Mouse (Mus musculus): ENCODE measurements around the gene Ddr1. TPM values are rescaled to one million over a fixed set of nuclear protein-coding genes. Genes with fewer than 3 reads are reported as not detected.
A peak's percentile ranks its signal among the peaks of the same experiment; 100 is the strongest.
"Not testable (repeated sequence)": the region's sequence is repeated elsewhere in the genome, so short reads cannot be mapped to it uniquely, and the experiment has no call there.

Gene Ddr1
- polyA plus RNA-seq, 1 experiment from 2014 or later, result 60.6 TPM

DNA sequence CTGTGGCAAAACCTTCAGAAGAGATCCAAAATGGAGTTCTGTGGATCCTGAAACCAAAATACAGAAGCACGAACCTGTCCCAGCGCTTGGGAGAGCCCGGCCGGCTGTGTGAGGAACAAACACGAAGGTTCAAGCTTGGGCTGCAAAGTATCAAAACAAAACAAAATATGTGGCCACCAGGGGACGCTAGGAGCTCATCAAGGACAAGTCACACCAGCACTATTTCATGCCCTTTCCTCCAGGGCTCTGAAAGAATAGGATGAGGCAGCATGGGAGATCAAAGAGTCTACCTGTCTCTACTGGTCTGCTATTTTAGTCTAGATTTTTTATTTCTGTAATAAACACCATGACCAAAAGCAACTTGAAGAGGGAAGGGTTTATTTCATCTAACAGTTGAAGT, 35.3 kb upstream of the Ddr1 start:
- Histone ChIP-seq H3K36me3 (ENCODE audit: control insufficient read depth, insufficient read depth, low read length) (no peaks in the 10 kb centered on the region), H3K9ac (ENCODE audit: low read depth, low read length) (0 out of 2 replicates have a peak overlapping the region, but pooled peaks have one; percentile 56), H3K27me3 (ENCODE audit: control insufficient read depth, insufficient read depth, low read length) (no peaks in the 10 kb centered on the region), H3K9me3 (replicated peaks; ENCODE audit: control insufficient read depth, low read length) (no peaks in the 10 kb centered on the region), H3K4me2 (peak overlapping the region; percentile 34), H3K4me1 (ENCODE audit: control insufficient read depth, insufficient read depth, low read length) (peaks cover 6% of the 10 kb centered on the region), H3K27ac (ENCODE audit: low read depth, low read length) (no peak overlapping the region), H3K4me3 (ENCODE audit: low read depth, low read length) (no peak overlapping the region)
- 10% methylated on average over 6 of the region's 6 CpGs for WGBS (ENCODE audit: insufficient replicate concordance)
- 0 out of 2 replicates have a peak, but pooled peaks have one; percentile 36 for ATAC-seq (replicated peaks; ENCODE audit: insufficient number of reproducible peaks, low FRiP score, low TSS enrichment)

DNA sequence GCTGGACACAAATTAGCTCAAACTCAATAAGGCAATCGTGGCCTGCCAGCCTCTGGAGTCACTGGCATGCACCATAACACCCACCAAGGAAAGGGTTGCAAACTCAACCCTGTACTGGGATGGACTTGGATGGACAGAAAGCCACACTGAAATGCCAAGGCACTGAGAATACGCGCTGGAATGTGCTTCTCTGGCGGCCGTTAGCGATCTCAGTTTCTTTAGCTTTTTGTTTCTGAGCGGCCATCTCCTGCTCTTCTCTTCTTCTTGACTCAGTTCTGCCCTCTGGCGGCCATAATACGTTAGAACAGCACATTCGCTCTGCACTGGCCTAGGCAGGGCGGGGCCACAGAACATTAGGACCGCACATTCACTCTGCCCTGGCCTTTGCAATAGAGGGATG, 33.3 kb upstream of the Ddr1 start:
- H3K9ac ChIP-seq (ENCODE audit: low read depth, low read length), result 0 out of 2 replicates have a peak overlapping the region, but pooled peaks have one; percentile 4
- no peak overlapping the region for H3K27ac ChIP-seq (ENCODE audit: low read depth, low read length)
- peak overlapping the region; percentile 36; the same call in 1 of the 2 replicates for H3K4me2 ChIP-seq
- no peaks in the 10 kb centered on the region for H3K27me3 ChIP-seq (ENCODE audit: control insufficient read depth, insufficient read depth, low read length)
- ATAC-seq (replicated peaks; ENCODE audit: insufficient number of reproducible peaks, low FRiP score, low TSS enrichment), result 0 out of 2 replicates have a peak, but pooled peaks have one; percentile 18
- peaks cover 6% of the 10 kb centered on the region for H3K4me1 ChIP-seq (ENCODE audit: control insufficient read depth, insufficient read depth, low read length)
- no peaks in the 10 kb centered on the region for H3K9me3 ChIP-seq (replicated peaks; ENCODE audit: control insufficient read depth, low read length)
- H3K4me3 ChIP-seq (ENCODE audit: low read depth, low read length), result no peak overlapping the region
- H3K36me3 ChIP-seq (ENCODE audit: control insufficient read depth, insufficient read depth, low read length), result no peaks in the 10 kb centered on the region
- 13% methylated on average over 12 of the region's 12 CpGs for WGBS (ENCODE audit: insufficient replicate concordance)

DNA sequence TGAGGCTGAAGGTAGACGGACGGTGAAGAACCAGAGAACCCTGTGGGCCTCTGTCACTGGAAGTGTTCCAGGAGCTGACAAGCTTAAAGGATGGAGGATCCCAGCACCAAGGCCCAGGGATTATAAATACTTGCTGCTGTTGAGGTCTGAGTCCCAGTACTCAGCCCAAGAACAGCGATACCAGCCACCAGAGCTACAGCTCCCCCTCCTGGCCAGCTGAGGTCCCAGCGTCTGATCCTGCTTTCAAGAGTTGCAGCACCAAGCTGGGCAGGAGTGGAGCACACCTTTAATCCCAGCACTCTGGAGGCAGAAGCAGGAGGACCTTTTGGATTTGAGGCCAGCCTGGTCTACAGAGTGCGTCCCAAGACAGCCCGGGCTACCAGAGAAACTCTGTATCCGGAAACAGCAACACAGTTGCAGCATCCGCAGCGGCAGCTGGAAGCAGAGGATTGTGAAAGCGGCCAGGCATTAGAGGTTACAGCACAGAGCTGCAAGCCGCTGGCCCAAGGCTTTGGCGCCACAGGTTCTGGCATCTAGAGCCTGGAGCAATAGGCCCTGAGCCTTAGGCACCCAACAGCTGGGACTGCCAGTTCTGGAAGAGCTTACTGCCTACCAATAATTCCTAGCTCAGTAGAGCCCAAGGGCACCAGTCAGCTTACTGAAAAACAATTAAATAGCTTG, 32.0 kb upstream of the Ddr1 start:
- Histone ChIP-seq H3K4me1 (ENCODE audit: control insufficient read depth, insufficient read depth, low read length) (peaks cover 4% of the 10 kb centered on the region; the same call in 1 of the 2 replicates), H3K9me3 (replicated peaks; ENCODE audit: control insufficient read depth, low read length) (no peaks in the 10 kb centered on the region), H3K27me3 (ENCODE audit: control insufficient read depth, insufficient read depth, low read length) (no peaks in the 10 kb centered on the region), H3K9ac (ENCODE audit: low read depth, low read length) (peak overlapping the region; percentile 49; the same call in 1 of the 2 replicates), H3K4me2 (no peak overlapping the region; the same call in 1 of the 2 replicates), H3K4me3 (ENCODE audit: low read depth, low read length) (no peak overlapping the region), H3K36me3 (ENCODE audit: control insufficient read depth, insufficient read depth, low read length) (no peaks in the 10 kb centered on the region), H3K27ac (ENCODE audit: low read depth, low read length) (no peak overlapping the region)
- 31% methylated on average over 12 of the region's 12 CpGs for WGBS (ENCODE audit: insufficient replicate concordance)
- no peak for ATAC-seq (replicated peaks; ENCODE audit: insufficient number of reproducible peaks, low FRiP score, low TSS enrichment)

DNA sequence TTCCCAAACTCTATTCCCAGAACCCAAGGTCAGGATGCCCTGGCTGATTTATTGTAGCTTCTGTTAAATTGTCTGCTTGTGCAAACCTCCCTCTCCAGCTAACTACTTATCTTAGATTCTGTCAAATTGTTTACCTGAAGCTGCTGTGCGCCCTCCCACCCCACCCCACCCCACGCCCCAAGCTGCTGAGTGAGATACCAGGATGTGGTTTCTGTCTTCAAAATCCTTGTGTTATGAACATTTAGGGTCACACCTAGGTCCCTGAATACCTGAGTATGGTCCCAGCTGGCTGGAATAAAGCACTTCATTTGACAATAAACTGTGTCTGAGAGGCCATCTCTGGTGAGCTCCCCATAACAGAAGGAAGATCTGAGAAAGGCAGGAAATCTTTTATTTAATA, 30.1 kb upstream of the Ddr1 start:
- 62% methylated on average over 2 of the region's 2 CpGs for WGBS (ENCODE audit: insufficient replicate concordance)
- ATAC-seq (replicated peaks; ENCODE audit: insufficient number of reproducible peaks, low FRiP score, low TSS enrichment), result no peak
- no peaks in the 10 kb centered on the region for H3K27me3 ChIP-seq (ENCODE audit: control insufficient read depth, insufficient read depth, low read length)
- peaks cover 7% of the 10 kb centered on the region; the same call in 1 of the 2 replicates for H3K4me1 ChIP-seq (ENCODE audit: control insufficient read depth, insufficient read depth, low read length)
- no peak overlapping the region for H3K27ac ChIP-seq (ENCODE audit: low read depth, low read length)
- no peak overlapping the region for H3K4me3 ChIP-seq (ENCODE audit: low read depth, low read length)
- no peak overlapping the region for H3K9ac ChIP-seq (ENCODE audit: low read depth, low read length)
- H3K4me2 ChIP-seq, result no peak overlapping the region
- H3K36me3 ChIP-seq (ENCODE audit: control insufficient read depth, insufficient read depth, low read length), result no peaks in the 10 kb centered on the region
- no peaks in the 10 kb centered on the region for H3K9me3 ChIP-seq (replicated peaks; ENCODE audit: control insufficient read depth, low read length)

DNA sequence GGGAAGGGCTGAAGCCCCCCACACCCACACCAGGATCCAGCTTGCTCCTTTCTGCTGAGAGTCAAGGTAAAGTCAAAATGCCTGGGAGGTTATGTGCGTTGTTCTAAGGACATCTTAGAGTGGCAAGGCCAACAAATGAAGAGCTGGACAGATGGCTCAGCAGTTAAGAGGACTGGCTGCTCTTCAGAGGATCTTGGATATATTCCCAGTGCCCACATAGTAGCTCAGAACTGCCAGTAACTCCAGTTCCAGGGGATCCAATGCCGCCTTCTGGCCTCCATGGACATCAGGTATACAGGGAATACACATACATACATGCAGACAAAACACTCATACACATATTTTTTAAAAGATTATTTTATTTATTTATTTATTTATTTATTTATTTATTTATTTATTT, 29.0 kb upstream of the Ddr1 start:
- Histone ChIP-seq H3K36me3 (ENCODE audit: control insufficient read depth, insufficient read depth, low read length) (no peaks in the 10 kb centered on the region), H3K27me3 (ENCODE audit: control insufficient read depth, insufficient read depth, low read length) (peaks cover 4% of the 10 kb centered on the region; the same call in 1 of the 2 replicates), H3K4me2 (no peak overlapping the region), H3K4me3 (ENCODE audit: low read depth, low read length) (no peak overlapping the region), H3K9me3 (replicated peaks; ENCODE audit: control insufficient read depth, low read length) (no peaks in the 10 kb centered on the region), H3K4me1 (ENCODE audit: control insufficient read depth, insufficient read depth, low read length) (peaks cover 7% of the 10 kb centered on the region; the same call in 1 of the 2 replicates), H3K27ac (ENCODE audit: low read depth, low read length) (no peak overlapping the region), H3K9ac (ENCODE audit: low read depth, low read length) (no peak overlapping the region)
- WGBS (ENCODE audit: insufficient replicate concordance), result 98% methylated on average over 2 of the region's 2 CpGs
- no peak for ATAC-seq (replicated peaks; ENCODE audit: insufficient number of reproducible peaks, low FRiP score, low TSS enrichment)

DNA sequence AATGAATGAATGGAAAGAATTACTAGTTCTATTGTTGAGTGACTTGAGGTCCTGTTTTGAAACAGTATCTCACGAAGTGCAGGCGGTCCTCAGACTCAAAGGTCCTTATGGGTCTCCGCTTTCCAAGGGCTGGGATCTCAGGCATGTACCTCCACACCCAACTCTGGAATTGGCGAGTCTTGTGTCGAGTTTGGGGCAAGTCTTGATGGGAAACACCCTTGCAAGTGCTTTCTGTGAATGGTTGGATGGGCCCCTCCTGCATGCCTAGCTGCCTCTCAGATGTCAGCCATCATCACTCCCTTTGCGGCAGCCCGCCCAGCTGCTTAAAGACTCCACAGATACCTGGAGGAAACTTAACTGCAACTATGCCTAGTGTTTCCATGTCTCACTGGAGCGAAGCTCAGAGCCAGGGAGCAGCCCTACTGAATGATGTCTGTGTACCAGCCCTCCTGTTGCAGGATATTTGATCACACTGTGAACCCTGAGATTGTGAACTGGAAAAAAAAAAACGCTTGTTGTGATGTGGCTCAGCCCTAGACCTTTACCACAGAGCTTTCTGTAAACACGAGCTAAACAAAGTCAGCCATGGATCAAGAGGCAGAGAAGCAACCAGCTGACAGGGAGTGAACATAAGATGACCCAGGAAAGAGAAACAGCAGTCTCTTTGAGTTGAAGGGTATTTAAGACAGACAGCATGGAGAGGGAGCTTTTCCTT, 27.2 kb upstream of the Ddr1 start:
- H3K4me1 ChIP-seq (ENCODE audit: control insufficient read depth, insufficient read depth, low read length), result peaks cover 7% of the 10 kb centered on the region; the same call in 1 of the 2 replicates
- no peaks in the 10 kb centered on the region for H3K36me3 ChIP-seq (ENCODE audit: control insufficient read depth, insufficient read depth, low read length)
- no peak overlapping the region for H3K9ac ChIP-seq (ENCODE audit: low read depth, low read length)
- H3K4me2 ChIP-seq, result no peak overlapping the region
- no peaks in the 10 kb centered on the region for H3K9me3 ChIP-seq (replicated peaks; ENCODE audit: control insufficient read depth, low read length)
- peaks cover 10% of the 10 kb centered on the region for H3K27me3 ChIP-seq (ENCODE audit: control insufficient read depth, insufficient read depth, low read length)
- 54% methylated on average over 10 of the region's 10 CpGs for WGBS (ENCODE audit: insufficient replicate concordance)
- no peak overlapping the region for H3K27ac ChIP-seq (ENCODE audit: low read depth, low read length)
- no peak overlapping the region for H3K4me3 ChIP-seq (ENCODE audit: low read depth, low read length)
- no peak for ATAC-seq (replicated peaks; ENCODE audit: insufficient number of reproducible peaks, low FRiP score, low TSS enrichment)

DNA sequence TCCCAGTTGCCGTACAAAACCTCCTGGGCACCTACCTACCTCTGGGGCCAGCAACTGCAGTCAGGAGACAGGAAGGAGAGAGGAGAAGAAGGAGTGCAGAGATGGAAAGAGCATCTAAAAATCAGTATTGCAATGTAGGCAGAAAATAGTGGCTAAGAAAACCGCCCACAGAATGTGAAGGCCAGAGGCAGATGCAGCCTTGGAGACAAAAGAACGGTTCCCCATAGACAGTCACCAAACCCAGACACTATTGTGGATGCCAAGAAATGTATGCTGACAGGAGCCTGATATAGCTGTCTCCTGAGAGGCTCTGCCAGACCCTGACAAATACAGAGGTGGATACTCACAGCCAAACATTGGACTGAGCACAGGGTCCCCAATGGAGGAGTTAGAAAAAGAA, 25.7 kb upstream of the Ddr1 start:
- not testable (repeated sequence) for H3K9me3 ChIP-seq (replicated peaks; ENCODE audit: control insufficient read depth, low read length); H3K27ac ChIP-seq (ENCODE audit: low read depth, low read length); H3K4me2 ChIP-seq; ATAC-seq (replicated peaks; ENCODE audit: insufficient number of reproducible peaks, low FRiP score, low TSS enrichment); H3K9ac ChIP-seq (ENCODE audit: low read depth, low read length); H3K36me3 ChIP-seq (ENCODE audit: control insufficient read depth, insufficient read depth, low read length); H3K4me3 ChIP-seq (ENCODE audit: low read depth, low read length)
- peaks cover 13% of the 10 kb centered on the region for H3K27me3 ChIP-seq (ENCODE audit: control insufficient read depth, insufficient read depth, low read length)
- H3K4me1 ChIP-seq (ENCODE audit: control insufficient read depth, insufficient read depth, low read length), result peaks cover 14% of the 10 kb centered on the region
- 53% methylated on average over 3 of the region's 3 CpGs for WGBS (ENCODE audit: insufficient replicate concordance)

DNA sequence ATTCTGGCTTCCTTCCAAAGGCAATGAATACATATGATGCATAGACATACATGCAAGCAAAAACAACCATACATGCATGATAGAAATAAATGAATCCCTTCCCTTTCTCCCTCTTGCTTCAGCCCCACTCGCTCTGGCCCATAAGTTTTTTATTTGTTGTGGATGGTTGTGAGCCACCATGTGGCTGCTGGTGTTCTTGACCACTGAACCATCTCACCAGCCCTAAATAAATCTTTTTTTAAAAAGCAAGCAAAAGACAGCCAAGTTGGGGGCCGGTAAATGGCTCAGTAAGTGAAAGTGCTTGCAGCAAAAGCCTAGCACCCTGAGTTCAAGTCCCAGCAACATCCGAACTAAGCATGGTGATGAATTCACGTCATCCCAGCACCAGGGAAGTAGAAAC, 24.4 kb upstream of the Ddr1 start:
- Histone ChIP-seq H3K4me2 (no peak overlapping the region), H3K9ac (ENCODE audit: low read depth, low read length) (no peak overlapping the region), H3K27ac (ENCODE audit: low read depth, low read length) (no peak overlapping the region), H3K4me3 (ENCODE audit: low read depth, low read length) (no peak overlapping the region), H3K36me3 (ENCODE audit: control insufficient read depth, insufficient read depth, low read length) (no peaks in the 10 kb centered on the region), H3K4me1 (ENCODE audit: control insufficient read depth, insufficient read depth, low read length) (peaks cover 17% of the 10 kb centered on the region), H3K9me3 (replicated peaks; ENCODE audit: control insufficient read depth, low read length) (no peaks in the 10 kb centered on the region), H3K27me3 (ENCODE audit: control insufficient read depth, insufficient read depth, low read length) (peaks cover 13% of the 10 kb centered on the region)
- 79% methylated on average over 4 of the region's 4 CpGs for WGBS (ENCODE audit: insufficient replicate concordance)
- ATAC-seq (replicated peaks; ENCODE audit: insufficient number of reproducible peaks, low FRiP score, low TSS enrichment), result no peak

All from heart, embryonic 11.5 days (tissue).